Mouse (Mus musculus) stomach, embryonic 16.5 days (tissue): ENCODE data around the gene Slc15a4. TPM values are rescaled to one million over a fixed set of nuclear protein-coding genes. Genes with fewer than 3 reads are reported as not detected.

Experiments used
- ATAC-seq: fragments of 200-750 bp; cut with Nextera tagmentation; 2 replicates; pipeline ENCODE4 v1.8.0; 2017; ENCODE audit warnings: moderate number of reproducible peaks, moderate TSS enrichment; ENCODE audit not compliant: insufficient read depth, low FRiP score
- H3K27ac ChIP-seq: fragments of 300-500 bp; sonication (generic); 2 replicates; pipeline ENCODE4 v1.5.1; 2014; ENCODE audit warnings: low read length
- H3K27me3 ChIP-seq: fragments of 300-500 bp; sonication (generic); 2 replicates; pipeline ENCODE4 v1.6.1; 2014; ENCODE audit warnings: low read length, control low read depth, mixed read lengths; ENCODE audit not compliant: control insufficient read depth, insufficient read depth
- H3K36me3 ChIP-seq: fragments of 300-500 bp; sonication (generic); 2 replicates; pipeline ENCODE4 v1.6.1; 2014; ENCODE audit warnings: low read length; ENCODE audit not compliant: control insufficient read depth, insufficient read depth
- H3K4me1 ChIP-seq: fragments of 300-500 bp; sonication (generic); 2 replicates; pipeline ENCODE4 v1.6.1; 2014; ENCODE audit warnings: low read length, control low read depth, mixed read lengths; ENCODE audit not compliant: control insufficient read depth, insufficient read depth
- H3K4me2 ChIP-seq: fragments of 300-500 bp; sonication (generic); 2 replicates; pipeline ENCODE4 v1.6.1; 2014; ENCODE audit warnings: low read depth, low read length, mixed read lengths
- H3K4me3 ChIP-seq: fragments of 300-500 bp; sonication (generic); replicated peaks from 2 replicates; pipeline ENCODE4 v1.5.1; 2014; ENCODE audit warnings: mild to moderate bottlenecking, low read length
- H3K9ac ChIP-seq: fragments of 300-500 bp; sonication (generic); 2 replicates; pipeline ENCODE4 v1.6.1; 2014; ENCODE audit warnings: low read length
- H3K9me3 ChIP-seq: fragments of 300-500 bp; sonication (generic); replicated peaks from 2 replicates; pipeline ENCODE4 v1.6.1; 2016; ENCODE audit warnings: low read length, control low read depth; ENCODE audit not compliant: control insufficient read depth
- WGBS: fragments of 180-500 bp; shearing (Covaris S2); extraction: QIAGEN DNeasy Blood & Tissue Kit; methylation state at CpG from one replicate; pipeline ENCODE4 v1.1.7; 2014; 5-methylcytosine and 5-hydroxymethylcytosine counted together
- polyA plus RNA-seq: library from polyadenylated mRNA; unstranded; fragments of >200 nt; fragmentation: Nextera tagmentation; extraction: Ambion mirVana; gene quantifications from 2 replicates; pipeline ENCODE4 v1.2.1, GENCODE M21; 2015

Slc15a4 gene
- polyA plus RNA-seq, 1 experiment from 2014 or later, result 15.3 TPM

DNA sequence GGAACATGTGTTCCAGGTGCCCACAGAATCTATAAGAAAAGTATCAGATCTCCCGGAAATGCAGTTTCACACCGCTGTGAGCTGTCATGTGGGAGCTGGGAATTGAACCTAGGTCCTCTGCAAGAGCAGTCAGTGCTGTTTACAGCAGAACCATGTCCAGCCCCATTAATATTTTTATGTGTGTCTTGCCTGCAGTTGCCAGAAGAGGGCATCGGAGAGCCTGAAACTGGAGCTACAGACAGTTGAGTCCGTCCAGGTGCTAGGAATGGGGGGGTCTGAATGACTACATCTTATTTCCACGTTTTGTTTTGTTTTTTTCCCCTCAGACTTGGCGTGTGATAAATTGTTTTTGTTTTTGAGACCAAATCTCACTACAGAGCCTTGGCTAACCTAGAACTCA lies 15.3 kb upstream of the Slc15a4 start:
- Histone ChIP-seq H3K27ac (no peak overlapping the region), H3K9me3 (no peaks in the 10 kb centered on the region), H3K4me3 (no peak overlapping the region), H3K4me1 (no peaks in the 10 kb centered on the region), H3K36me3 (no peaks in the 10 kb centered on the region), H3K4me2 (no peak overlapping the region), H3K27me3 (no peaks in the 10 kb centered on the region), H3K9ac (no peak overlapping the region)
- 69% methylated on average over 6 of the region's 6 CpGs for WGBS
- ATAC-seq, result no peak; the same call in 1 of the 2 replicates

DNA sequence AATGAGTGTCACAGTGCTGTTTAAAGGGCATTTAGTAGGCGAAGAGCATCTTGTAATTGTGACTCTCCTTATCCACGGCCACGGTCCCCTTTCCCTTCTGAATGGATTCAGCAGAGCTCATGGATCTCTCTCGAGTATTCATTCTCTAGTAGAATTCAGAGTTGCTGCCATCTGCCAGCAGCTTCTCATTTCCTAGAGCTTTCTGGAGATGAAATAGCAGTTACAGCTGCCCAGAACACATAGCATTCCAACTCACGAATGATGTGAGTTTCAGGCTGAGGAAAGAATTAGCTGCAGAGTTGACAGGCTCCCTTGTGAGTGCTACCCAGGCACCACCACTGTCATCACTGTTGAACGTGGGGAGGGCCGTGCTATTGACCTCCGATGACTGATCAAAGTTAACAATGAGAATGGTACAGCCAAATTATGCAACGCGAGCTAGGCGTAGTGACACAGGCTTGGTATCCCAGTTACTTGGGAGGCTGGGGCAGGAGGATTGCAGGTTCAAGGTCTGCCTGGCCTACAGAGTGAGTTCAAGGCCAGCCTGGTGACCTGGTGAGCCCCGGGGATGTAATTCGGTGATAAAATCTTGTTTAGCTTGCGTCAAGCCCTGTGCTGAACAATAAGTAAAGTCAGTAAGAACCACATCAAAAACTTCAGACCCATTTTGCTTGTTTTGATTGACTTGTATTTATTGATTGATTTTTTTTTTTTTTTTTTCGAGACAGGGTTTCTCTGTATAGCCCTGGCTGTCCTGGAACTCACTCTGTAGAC lies 8.7 kb upstream of the Slc15a4 start:
- no peaks in the 10 kb centered on the region for H3K4me1 ChIP-seq
- no peaks in the 10 kb centered on the region for H3K36me3 ChIP-seq
- H3K9me3 ChIP-seq, result no peaks in the 10 kb centered on the region; the same call in 1 of the 2 replicates
- no peak overlapping the region for H3K9ac ChIP-seq
- WGBS, result 89% methylated on average over 15 of the region's 15 CpGs
- no peak overlapping the region for H3K4me3 ChIP-seq
- no peaks in the 10 kb centered on the region for H3K27me3 ChIP-seq
- ATAC-seq, result no peak
- H3K4me2 ChIP-seq, result no peak overlapping the region
- H3K27ac ChIP-seq, result no peak overlapping the region

DNA sequence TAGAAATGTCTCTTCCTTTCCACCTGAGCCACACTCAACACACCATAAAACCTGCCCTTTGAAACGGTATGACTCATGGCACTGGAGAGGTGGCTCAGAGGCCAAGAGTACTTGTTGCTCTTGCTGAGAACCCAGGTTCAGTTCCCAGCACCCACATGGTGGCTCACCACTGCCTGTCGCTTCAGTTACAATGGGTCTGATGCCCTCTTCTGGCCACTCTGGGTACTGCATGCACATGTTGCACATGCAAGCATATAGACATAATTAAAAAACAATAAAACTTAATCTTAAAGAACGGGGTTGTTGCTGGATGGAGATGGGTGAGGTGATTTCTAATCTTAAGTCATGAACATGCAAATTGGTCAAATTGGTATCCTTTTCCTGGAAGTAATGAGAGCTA lies 7.7 kb upstream of the Slc15a4 start:
- Histone ChIP-seq H3K4me3 (no peak overlapping the region), H3K27ac (no peak overlapping the region), H3K9me3 (no peaks in the 10 kb centered on the region; the same call in 1 of the 2 replicates), H3K4me2 (no peak overlapping the region), H3K36me3 (no peaks in the 10 kb centered on the region), H3K9ac (no peak overlapping the region), H3K27me3 (no peaks in the 10 kb centered on the region), H3K4me1 (no peaks in the 10 kb centered on the region)
- 90% methylated on average over 3 of the region's 3 CpGs for WGBS
- no peak for ATAC-seq

DNA sequence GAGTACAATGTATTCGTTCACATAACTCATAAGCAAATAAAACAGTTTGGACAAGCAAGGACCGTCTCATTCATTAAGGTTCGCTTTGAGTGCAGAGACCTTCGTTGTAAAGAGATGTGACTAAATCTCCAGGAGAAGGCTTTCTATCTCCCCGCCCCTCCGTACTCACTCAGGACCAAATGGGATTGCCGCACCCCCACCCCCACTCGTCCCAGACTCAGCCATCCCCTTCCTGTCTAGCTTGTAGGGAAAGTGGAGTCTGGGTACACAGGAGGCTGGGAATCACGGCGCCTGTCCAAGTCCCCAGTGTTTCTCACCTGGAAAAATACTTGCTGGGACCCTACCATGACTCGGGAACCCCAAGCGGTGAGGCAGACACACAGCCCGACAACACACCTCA lies 6.9 kb upstream of the Slc15a4 start:
- ATAC-seq, result no peak
- Histone ChIP-seq H3K4me1 (no peaks in the 10 kb centered on the region), H3K9ac (no peak overlapping the region), H3K4me3 (no peak overlapping the region), H3K27me3 (no peaks in the 10 kb centered on the region), H3K9me3 (no peaks in the 10 kb centered on the region; the same call in 1 of the 2 replicates), H3K27ac (no peak overlapping the region), H3K4me2 (no peak overlapping the region), H3K36me3 (no peaks in the 10 kb centered on the region)
- WGBS, result 84% methylated on average over 13 of the region's 13 CpGs

GRCm38 (mm10) chr5:127639067-127639605 lies 6.4 kb upstream of the Slc15a4 start:
- Histone ChIP-seq H3K27ac (no peak overlapping the region), H3K27me3 (no peaks in the 10 kb centered on the region), H3K4me1 (no peaks in the 10 kb centered on the region), H3K9ac (no peak overlapping the region), H3K4me2 (no peak overlapping the region), H3K4me3 (no peak overlapping the region), H3K9me3 (no peaks in the 10 kb centered on the region; the same call in 1 of the 2 replicates), H3K36me3 (no peaks in the 10 kb centered on the region)
- no peak for ATAC-seq
- 77% methylated on average over 6 of the region's 6 CpGs for WGBS

DNA sequence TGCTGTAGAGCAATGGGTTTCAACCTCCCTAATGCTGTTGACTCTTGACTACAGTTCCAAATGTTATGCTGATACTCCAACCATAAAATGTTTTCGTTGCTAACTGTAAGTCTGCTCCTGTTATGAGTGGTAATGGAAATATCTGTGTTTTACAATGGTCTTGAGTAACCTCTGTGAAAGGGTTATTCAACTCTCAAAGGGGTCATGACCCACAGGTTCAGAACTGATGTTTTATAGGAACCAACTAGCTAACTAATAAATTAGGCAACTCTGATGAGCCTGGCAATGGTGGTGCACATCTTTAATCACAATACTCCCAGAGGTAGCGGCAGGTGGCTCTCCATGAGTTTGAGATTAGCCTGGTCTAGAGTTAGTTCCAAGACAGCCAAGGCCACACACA lies 5.5 kb upstream of the Slc15a4 start:
- H3K9ac ChIP-seq, result no peak overlapping the region
- ATAC-seq, result no peak
- no peaks in the 10 kb centered on the region for H3K4me1 ChIP-seq
- no peak overlapping the region for H3K4me2 ChIP-seq
- no peaks in the 10 kb centered on the region for H3K36me3 ChIP-seq
- no peak overlapping the region for H3K4me3 ChIP-seq
- H3K9me3 ChIP-seq, result no peaks in the 10 kb centered on the region; the same call in 1 of the 2 replicates
- 77% methylated on average over 2 of the region's 2 CpGs for WGBS
- no peak overlapping the region for H3K27ac ChIP-seq
- 0 out of 2 replicates have a peak, but pooled peaks cover 2% of the 10 kb centered on the region for H3K27me3 ChIP-seq

DNA sequence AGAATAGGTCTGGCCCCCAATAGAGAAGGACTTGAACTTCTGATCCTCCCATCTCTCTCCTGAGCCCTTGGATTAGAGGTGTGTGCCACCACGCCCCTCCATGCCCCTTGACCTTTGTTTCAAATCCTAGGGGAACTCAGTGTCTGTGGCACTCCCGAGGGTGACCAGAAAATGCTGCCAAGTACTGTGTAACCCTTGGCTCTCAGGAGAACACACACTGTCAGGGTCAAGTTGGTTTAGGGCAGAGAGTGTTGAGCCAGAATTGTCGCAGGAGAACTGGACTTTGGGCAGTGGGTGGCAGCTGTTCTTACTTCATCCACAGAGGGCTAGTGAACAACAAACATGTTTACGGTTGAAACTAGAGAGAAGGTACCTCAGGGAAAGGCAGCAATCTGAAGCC lies 4.9 kb upstream of the Slc15a4 start:
- no peak for ATAC-seq
- Histone ChIP-seq H3K27me3 (0 out of 2 replicates have a peak, but pooled peaks cover 3% of the 10 kb centered on the region), H3K4me1 (no peaks in the 10 kb centered on the region), H3K4me3 (no peak overlapping the region), H3K9ac (no peak overlapping the region), H3K4me2 (no peak overlapping the region), H3K36me3 (no peaks in the 10 kb centered on the region), H3K27ac (no peak overlapping the region), H3K9me3 (no peaks in the 10 kb centered on the region; the same call in 1 of the 2 replicates)
- 60% methylated on average over 4 of the region's 4 CpGs for WGBS

GRCm38 (mm10) chr5:127633666-127634065 lies 969 bp upstream of the Slc15a4 start:
- H3K36me3 ChIP-seq, result no peaks in the 10 kb centered on the region
- H3K9ac ChIP-seq, result no peak overlapping the region
- no peak overlapping the region for H3K27ac ChIP-seq
- WGBS, result 78% methylated on average over 7 of the region's 7 CpGs
- H3K4me1 ChIP-seq, result no peaks in the 10 kb centered on the region
- no peak for ATAC-seq
- no peak overlapping the region for H3K4me3 ChIP-seq
- no peak overlapping the region for H3K4me2 ChIP-seq
- peaks cover 15% of the 10 kb centered on the region for H3K27me3 ChIP-seq
- H3K9me3 ChIP-seq, result no peaks in the 10 kb centered on the region

- Histone ChIP-seq H3K36me3 (no peaks in the 10 kb centered on the region), H3K4me1 (no peaks in the 10 kb centered on the region), H3K9me3 (no peaks in the 10 kb centered on the region), H3K27ac (no peak overlapping the region), H3K4me3 (peak overlapping the region; percentile 52; the same call in 1 of the 2 replicates), H3K27me3 (peaks cover 15% of the 10 kb centered on the region), H3K9ac (no peak overlapping the region), H3K4me2 (peak overlapping the region; percentile 73)
- ATAC-seq, result no peak
- 16% methylated on average over 4 of the region's 4 CpGs for WGBS
Measured at GRCm38 (mm10) chr5:127633188-127633587, 491 bp upstream of the Slc15a4 start.
